In genomic region chr1:38438447-38438846, GRCm38 (mm10) we compare ENCODE assay signal across 9 mouse cellular contexts.
A peak's percentile ranks its signal among the peaks of the same experiment; 100 is the strongest.
DNase-seq lines count a peak whose midpoint lies in the region; ATAC-seq and TF ChIP-seq lines count a peak whose summit lies in the region.
"Had no signal": no experiment of that assay in that cellular context is flagged by ENCODE, and none has a peak within 500 bp of the region (broad histone marks: within the 10 kb centered on the region; RNA-seq: fewer than 3 reads in every experiment).

No protein-coding gene starts in this region.

- no peak overlapping the region for H3K9ac ChIP-seq in heart, embryonic 11.5 days (ENCODE audit: low read depth, low read length)
- H3K9ac ChIP-seq in midbrain, embryonic 13.5 days (replicated peaks) = peak overlapping the region; percentile 28; the same call in 1 of the 2 replicates
- H3K9ac ChIP-seq: liver, embryonic 15.5 days had no signal

- H3K4me1 ChIP-seq in heart, embryonic 11.5 days (ENCODE audit: control insufficient read depth, insufficient read depth, low read length) = peaks cover 45% of the 10 kb centered on the region
- peaks cover 76% of the 10 kb centered on the region for H3K4me1 ChIP-seq in embryonic facial prominence, embryonic 10.5 days
- peaks cover 75% of the 10 kb centered on the region for H3K4me1 ChIP-seq in midbrain, embryonic 13.5 days (replicated peaks)

- no peak overlapping the region for H3K4me3 ChIP-seq in heart, embryonic 11.5 days (ENCODE audit: low read depth, low read length)
- H3K4me3 ChIP-seq in embryonic facial prominence, embryonic 10.5 days = no peak overlapping the region
- no peak overlapping the region for H3K4me3 ChIP-seq in layer of hippocampus, adult 2 months
- no peak overlapping the region for H3K4me3 ChIP-seq in midbrain, embryonic 13.5 days (replicated peaks)
- H3K4me3 ChIP-seq: liver, embryonic 15.5 days had no signal

- H3K36me3 ChIP-seq in heart, embryonic 11.5 days (ENCODE audit: control insufficient read depth, insufficient read depth, low read length) = no peaks in the 10 kb centered on the region
- no peaks in the 10 kb centered on the region for H3K36me3 ChIP-seq in embryonic facial prominence, embryonic 10.5 days (replicated peaks)
- H3K36me3 ChIP-seq in midbrain, embryonic 13.5 days = no peaks in the 10 kb centered on the region
- H3K36me3 ChIP-seq: liver, embryonic 15.5 days had no signal

- H3K9me3 ChIP-seq in heart, embryonic 11.5 days (replicated peaks; ENCODE audit: control insufficient read depth, low read length) = no peaks in the 10 kb centered on the region
- H3K9me3 ChIP-seq in embryonic facial prominence, embryonic 10.5 days = no peaks in the 10 kb centered on the region
- no peaks in the 10 kb centered on the region for H3K9me3 ChIP-seq in midbrain, embryonic 13.5 days
- H3K9me3 ChIP-seq: liver, embryonic 15.5 days had no signal

- no peak for ATAC-seq in heart, embryonic 11.5 days (replicated peaks; ENCODE audit: insufficient number of reproducible peaks, low FRiP score, low TSS enrichment)
- peak; percentile 25; the same call in 1 of the 2 replicates for ATAC-seq in midbrain, embryonic 13.5 days

- DNase-seq in heart, adult 18-20 months = no peak
- no peak for DNase-seq in embryonic facial prominence, embryonic 10.5 days (ENCODE audit: low spot score)
- peak; percentile 89 to 94 for DNase-seq in layer of hippocampus, adult 2 months (ENCODE audit: low spot score in 2 of 2)
- DNase-seq in thymus, postnatal 25 days = no peak
- DNase-seq in c-Kit-positive CD71-positive TER-119-positive erythroid progenitor cells, embryonic 14.5 days (ENCODE audit: low spot score) = no peak
- DNase-seq in kidney, adult 18-20 months = no peak

- 12% methylated on average over 4 of the region's 4 CpGs for WGBS in heart, embryonic 11.5 days (ENCODE audit: insufficient replicate concordance)
- 39% methylated on average over 4 of the region's 4 CpGs for WGBS in embryonic facial prominence, embryonic 10.5 days
- 17% methylated on average over 4 of the region's 4 CpGs for WGBS in midbrain, embryonic 13.5 days

- H3K4me2 ChIP-seq in heart, embryonic 11.5 days = peak overlapping the region; percentile 34
- H3K4me2 ChIP-seq in midbrain, embryonic 13.5 days (replicated peaks) = peak overlapping the region; percentile 10; the same call in 1 of the 2 replicates
- H3K4me2 ChIP-seq: liver, embryonic 15.5 days had no signal

- no peaks in the 10 kb centered on the region for H3K27me3 ChIP-seq in heart, embryonic 11.5 days (ENCODE audit: control insufficient read depth, insufficient read depth, low read length)
- no peaks in the 10 kb centered on the region for H3K27me3 ChIP-seq in embryonic facial prominence, embryonic 10.5 days (replicated peaks; ENCODE audit: low read depth, poor library complexity, severe bottlenecking)
- no peaks in the 10 kb centered on the region for H3K27me3 ChIP-seq in midbrain, embryonic 13.5 days

- TF ChIP-seq CTCF in layer of hippocampus, adult 2 months (conservative IDR thresholded peaks at IDR 0.05) = no peak

- H3K27ac ChIP-seq in heart, embryonic 11.5 days (ENCODE audit: low read depth, low read length) = peak overlapping the region; percentile 46
- peak overlapping the region; percentile 44; the same call in 1 of the 2 replicates for H3K27ac ChIP-seq in embryonic facial prominence, embryonic 10.5 days (replicated peaks)
- peak overlapping the region; percentile 64 for H3K27ac ChIP-seq in layer of hippocampus, adult 2 months
- H3K27ac ChIP-seq in midbrain, embryonic 13.5 days = peak overlapping the region; percentile 71
- H3K27ac ChIP-seq: liver, embryonic 15.5 days had no signal

Comparison
In these comparisons a context has a peak if more than half of its experiments do, and no peak if none do; other contexts are left out.
1. DNase-seq: peak in layer of hippocampus, adult 2 months (2 of 2); none in heart, adult 18-20 months (0 of 2), embryonic facial prominence, embryonic 10.5 days (single experiment), thymus, postnatal 25 days (single experiment), c-Kit-positive CD71-positive TER-119-positive erythroid progenitor cells, embryonic 14.5 days (single experiment) and kidney, adult 18-20 months (single experiment).
2. Peak in every context shown above with its lines, with median percentiles within 50 percentile points of each other: H3K27ac ChIP-seq.